Mouse (Mus musculus) thymus, postnatal 0 days (tissue): Measurements from ENCODE around the gene Trdmt1. TPM values are rescaled to one million over a fixed set of nuclear protein-coding genes. Genes with fewer than 3 reads are reported as not detected.

Source experiments
- DNase-seq: peaks from one replicate; pipeline ENCODE4 v3.0.0-alpha.2; 2015; ENCODE audit warnings: low spot score
- polyA plus RNA-seq: library from polyadenylated mRNA; unstranded; fragments of >200 nt; fragmentation: Nextera tagmentation; extraction: Ambion mirVana; gene quantifications from 2 replicates; pipeline ENCODE4 v1.2.1, GENCODE M21; 2015

Trdmt1 gene
- polyA plus RNA-seq, 1 experiment from 2014 or later, result 16.5 TPM

- DNase-seq, result no peak
Measured at GRCm38 (mm10) chr2:13557145-13558030, 12.9 kb upstream of the Trdmt1 start.

- no peak for DNase-seq
Measured at GRCm38 (mm10) chr2:13556239-13556638, 11.8 kb upstream of the Trdmt1 start.

- no peak for DNase-seq
Measured at GRCm38 (mm10) chr2:13553966-13554365, 9.5 kb upstream of the Trdmt1 start.

GRCm38 (mm10) chr2:13548749-13549148 is 4.3 kb upstream of the Trdmt1 start:
- no peak for DNase-seq

GRCm38 (mm10) chr2:13543519-13544124 is 846 bp downstream of the Trdmt1 start:
- DNase-seq, result no peak

GRCm38 (mm10) chr2:13539860-13540259 is 4.6 kb downstream of the Trdmt1 start:
- DNase-seq, result no peak

GRCm38 (mm10) chr2:13538704-13539377 is 5.6 kb downstream of the Trdmt1 start:
- no peak for DNase-seq

- DNase-seq, result no peak
Measured at GRCm38 (mm10) chr2:13538258-13538657, 6.2 kb downstream of the Trdmt1 start.

- DNase-seq, result peak; percentile 72
Measured at GRCm38 (mm10) chr2:13537733-13538132, 6.7 kb downstream of the Trdmt1 start.

- DNase-seq, result no peak
Measured at GRCm38 (mm10) chr2:13536747-13537146, 7.7 kb downstream of the Trdmt1 start.

GRCm38 (mm10) chr2:13530639-13531038 is 13.8 kb downstream of the Trdmt1 start:
- no peak for DNase-seq

GRCm38 (mm10) chr2:13529253-13529933 is 15.1 kb downstream of the Trdmt1 start:
- no peak for DNase-seq

- no peak for DNase-seq
Measured at GRCm38 (mm10) chr2:13527531-13527930, 16.9 kb downstream of the Trdmt1 start.

GRCm38 (mm10) chr2:13527125-13527524 is 17.3 kb downstream of the Trdmt1 start:
- DNase-seq, result no peak

GRCm38 (mm10) chr2:13526205-13526604 is 18.3 kb downstream of the Trdmt1 start:
- no peak for DNase-seq

- no peak for DNase-seq
Measured at GRCm38 (mm10) chr2:13523540-13524456, 20.7 kb downstream of the Trdmt1 start.

GRCm38 (mm10) chr2:13522106-13522505 is 22.4 kb downstream of the Trdmt1 start:
- DNase-seq, result no peak

- DNase-seq, result no peak
Measured at GRCm38 (mm10) chr2:13514949-13515348, 29.5 kb downstream of the Trdmt1 start.

GRCm38 (mm10) chr2:13502717-13503116 is 41.8 kb downstream of the Trdmt1 start:
- no peak for DNase-seq

- DNase-seq, result no peak
Measured at GRCm38 (mm10) chr2:13501553-13501952, 42.9 kb downstream of the Trdmt1 start.
